Mouse (Mus musculus): ENCODE measurements around the gene Cyba. TPM values are rescaled to one million over a fixed set of nuclear protein-coding genes. Genes with fewer than 3 reads are reported as not detected.

Gene Cyba
- total and polyA plus RNA-seq, 2 experiments: 13.9 to 34.2 TPM

GRCm38 (mm10) chr8:122457171-122457570 is 24.4 kb upstream of the Cyba start:
- Histone ChIP-seq H3K4me1 (ENCODE audit: control insufficient read depth, insufficient read depth, low read length) (peaks cover 9% of the 10 kb centered on the region), H3K9ac (ENCODE audit: low read depth, low read length) (no peak overlapping the region), H3K27me3 (ENCODE audit: control insufficient read depth, insufficient read depth, low read length) (no peaks in the 10 kb centered on the region), H3K4me3 (ENCODE audit: insufficient read depth, low read depth, low read length) (no peak overlapping the region), H3K36me3 (ENCODE audit: control insufficient read depth, insufficient read depth, low read length) (no peaks in the 10 kb centered on the region), H3K79me2 (ENCODE audit: control insufficient read depth, insufficient read depth, low read length) (no peaks in the 10 kb centered on the region), H3K27ac (replicated peaks; ENCODE audit: insufficient read depth, low read depth, low read length) (no peak overlapping the region)
- WGBS: 89% methylated on average over 11 of the region's 11 CpGs
- no peak for DNase-seq (ENCODE audit: extremely low read depth, low read depth, low spot score)
- no peak for TF ChIP-seq CTCF (IDR thresholded peaks at IDR 0.05; ENCODE audit: low read depth, low read length)
- TF ChIP-seq POLR2A (IDR thresholded peaks at IDR 0.05; ENCODE audit: extremely low read depth, insufficient read depth, low read length): no peak

- Histone ChIP-seq H3K4me1 (ENCODE audit: control insufficient read depth, insufficient read depth, low read length) (no peaks in the 10 kb centered on the region), H3K36me3 (ENCODE audit: control insufficient read depth, insufficient read depth, low read length) (no peaks in the 10 kb centered on the region), H3K9ac (ENCODE audit: low read depth, low read length) (no peak overlapping the region), H3K79me2 (ENCODE audit: control insufficient read depth, insufficient read depth, low read length) (no peaks in the 10 kb centered on the region), H3K27me3 (ENCODE audit: control insufficient read depth, insufficient read depth, low read length) (no peaks in the 10 kb centered on the region), H3K4me3 (ENCODE audit: insufficient read depth, low read depth, low read length) (no peak overlapping the region), H3K27ac (replicated peaks; ENCODE audit: insufficient read depth, low read depth, low read length) (no peak overlapping the region)
- 76% methylated on average over 6 of the region's 6 CpGs for WGBS
- TF ChIP-seq POLR2A (IDR thresholded peaks at IDR 0.05; ENCODE audit: extremely low read depth, insufficient read depth, low read length) (no peak), CTCF (IDR thresholded peaks at IDR 0.05; ENCODE audit: low read depth, low read length) (no peak)
- DNase-seq (ENCODE audit: extremely low read depth, low read depth, low spot score): no peak
These were observed 21.7 kb upstream of the Cyba start for GRCm38 (mm10) chr8:122454409-122454808.

DNA sequence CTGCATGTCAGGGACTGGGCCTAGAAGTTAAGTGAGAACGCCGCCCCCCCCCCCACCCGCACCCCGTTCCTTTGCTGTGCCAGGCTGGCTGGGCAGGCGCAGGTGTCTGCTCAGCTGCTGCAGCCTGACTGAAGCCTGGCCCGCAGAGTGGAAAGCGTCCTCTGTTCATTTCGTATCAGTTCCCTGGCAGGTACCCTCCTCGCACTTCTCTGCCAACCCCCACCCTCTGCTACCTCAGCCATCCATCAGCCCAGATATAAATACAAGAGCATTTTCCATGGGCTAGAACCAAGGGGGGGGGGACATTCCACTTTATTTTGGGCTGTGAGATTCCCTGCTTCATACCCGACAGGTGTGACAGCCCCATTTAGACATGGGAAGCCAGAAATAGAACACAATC is 19.4 kb upstream of the Cyba start:
- H3K4me1 ChIP-seq (ENCODE audit: control insufficient read depth, insufficient read depth, low read length): no peaks in the 10 kb centered on the region
- H3K4me3 ChIP-seq (ENCODE audit: insufficient read depth, low read depth, low read length): no peak overlapping the region
- TF ChIP-seq POLR2A (IDR thresholded peaks at IDR 0.05; ENCODE audit: extremely low read depth, insufficient read depth, low read length) (no peak), CTCF (IDR thresholded peaks at IDR 0.05; ENCODE audit: low read depth, low read length) (no peak)
- H3K9ac ChIP-seq (ENCODE audit: low read depth, low read length): no peak overlapping the region
- DNase-seq (ENCODE audit: extremely low read depth, low read depth, low spot score): no peak
- H3K36me3 ChIP-seq (ENCODE audit: control insufficient read depth, insufficient read depth, low read length): no peaks in the 10 kb centered on the region
- no peak overlapping the region for H3K27ac ChIP-seq (replicated peaks; ENCODE audit: insufficient read depth, low read depth, low read length)
- H3K27me3 ChIP-seq (ENCODE audit: control insufficient read depth, insufficient read depth, low read length): no peaks in the 10 kb centered on the region
- 94% methylated on average over 10 of the region's 10 CpGs for WGBS
- H3K79me2 ChIP-seq (ENCODE audit: control insufficient read depth, insufficient read depth, low read length): no peaks in the 10 kb centered on the region

DNA sequence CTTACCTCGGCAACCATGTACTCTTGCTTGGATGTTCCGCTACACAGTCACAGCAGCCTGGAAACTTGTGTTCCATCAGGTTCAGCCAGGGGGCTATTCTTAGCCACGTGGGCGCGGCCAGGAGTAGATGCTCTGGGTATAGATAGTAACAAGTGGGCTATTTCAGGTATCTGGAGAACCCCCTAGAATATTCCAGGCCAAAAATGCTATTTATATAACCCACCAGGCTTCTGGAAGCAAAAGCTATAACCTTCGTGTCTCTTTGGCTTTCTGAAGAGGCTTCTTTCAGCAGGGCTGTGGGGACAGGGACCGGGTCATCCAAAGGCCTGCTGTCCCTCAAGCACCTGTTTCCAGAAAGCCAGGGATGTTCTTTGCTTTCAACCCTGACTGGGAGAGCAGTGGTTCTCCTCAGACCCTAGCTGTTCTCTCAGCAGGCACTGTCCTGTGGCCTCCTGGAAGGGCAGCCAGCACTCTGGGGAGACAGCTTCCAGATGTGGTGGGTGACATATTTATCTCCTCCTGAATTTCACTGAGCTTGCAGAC is 18.5 kb upstream of the Cyba start:
- Histone ChIP-seq H3K27me3 (ENCODE audit: control insufficient read depth, insufficient read depth, low read length) (no peaks in the 10 kb centered on the region), H3K9ac (ENCODE audit: low read depth, low read length) (no peak overlapping the region), H3K79me2 (ENCODE audit: control insufficient read depth, insufficient read depth, low read length) (no peaks in the 10 kb centered on the region), H3K4me3 (ENCODE audit: insufficient read depth, low read depth, low read length) (no peak overlapping the region), H3K27ac (replicated peaks; ENCODE audit: insufficient read depth, low read depth, low read length) (no peak overlapping the region), H3K36me3 (ENCODE audit: control insufficient read depth, insufficient read depth, low read length) (no peaks in the 10 kb centered on the region), H3K4me1 (ENCODE audit: control insufficient read depth, insufficient read depth, low read length) (no peaks in the 10 kb centered on the region)
- TF ChIP-seq CTCF (IDR thresholded peaks at IDR 0.05; ENCODE audit: low read depth, low read length): no peak
- no peak for TF ChIP-seq POLR2A (IDR thresholded peaks at IDR 0.05; ENCODE audit: extremely low read depth, insufficient read depth, low read length)
- WGBS: 81% methylated on average over 7 of the region's 7 CpGs
- DNase-seq (ENCODE audit: extremely low read depth, low read depth, low spot score): no peak

DNA sequence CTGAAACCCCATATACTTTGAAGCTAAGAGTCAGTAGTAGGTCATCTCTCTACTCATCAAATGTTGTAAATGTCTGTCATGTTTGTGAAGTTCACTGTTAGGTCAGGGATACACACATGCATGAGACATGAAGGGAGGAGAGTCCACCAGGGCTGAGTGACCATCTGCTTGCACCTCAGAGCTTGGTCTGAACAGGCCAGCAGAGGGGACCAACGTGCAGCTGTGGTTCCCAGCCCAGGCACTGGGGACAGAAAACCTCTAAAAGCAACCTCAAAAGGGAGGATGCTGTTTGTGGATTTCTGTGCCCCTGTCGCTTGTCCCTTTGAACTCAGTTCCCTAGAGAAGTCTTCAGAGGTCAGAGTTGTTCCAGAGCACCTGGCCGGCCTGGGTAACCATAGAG is 12.5 kb upstream of the Cyba start:
- Histone ChIP-seq H3K27ac (replicated peaks; ENCODE audit: insufficient read depth, low read depth, low read length) (no peak overlapping the region), H3K27me3 (ENCODE audit: control insufficient read depth, insufficient read depth, low read length) (no peaks in the 10 kb centered on the region), H3K4me3 (ENCODE audit: insufficient read depth, low read depth, low read length) (no peak overlapping the region), H3K4me1 (ENCODE audit: control insufficient read depth, insufficient read depth, low read length) (peaks cover 5% of the 10 kb centered on the region), H3K36me3 (ENCODE audit: control insufficient read depth, insufficient read depth, low read length) (no peaks in the 10 kb centered on the region), H3K9ac (ENCODE audit: low read depth, low read length) (no peak overlapping the region), H3K79me2 (ENCODE audit: control insufficient read depth, insufficient read depth, low read length) (no peaks in the 10 kb centered on the region)
- WGBS: 70% methylated on average over 3 of the region's 3 CpGs
- TF ChIP-seq CTCF (IDR thresholded peaks at IDR 0.05; ENCODE audit: low read depth, low read length) (peak; percentile 24; the same call in 1 of the 2 replicates), POLR2A (IDR thresholded peaks at IDR 0.05; ENCODE audit: extremely low read depth, insufficient read depth, low read length) (no peak)
- no peak for DNase-seq (ENCODE audit: extremely low read depth, low read depth, low spot score)

DNA sequence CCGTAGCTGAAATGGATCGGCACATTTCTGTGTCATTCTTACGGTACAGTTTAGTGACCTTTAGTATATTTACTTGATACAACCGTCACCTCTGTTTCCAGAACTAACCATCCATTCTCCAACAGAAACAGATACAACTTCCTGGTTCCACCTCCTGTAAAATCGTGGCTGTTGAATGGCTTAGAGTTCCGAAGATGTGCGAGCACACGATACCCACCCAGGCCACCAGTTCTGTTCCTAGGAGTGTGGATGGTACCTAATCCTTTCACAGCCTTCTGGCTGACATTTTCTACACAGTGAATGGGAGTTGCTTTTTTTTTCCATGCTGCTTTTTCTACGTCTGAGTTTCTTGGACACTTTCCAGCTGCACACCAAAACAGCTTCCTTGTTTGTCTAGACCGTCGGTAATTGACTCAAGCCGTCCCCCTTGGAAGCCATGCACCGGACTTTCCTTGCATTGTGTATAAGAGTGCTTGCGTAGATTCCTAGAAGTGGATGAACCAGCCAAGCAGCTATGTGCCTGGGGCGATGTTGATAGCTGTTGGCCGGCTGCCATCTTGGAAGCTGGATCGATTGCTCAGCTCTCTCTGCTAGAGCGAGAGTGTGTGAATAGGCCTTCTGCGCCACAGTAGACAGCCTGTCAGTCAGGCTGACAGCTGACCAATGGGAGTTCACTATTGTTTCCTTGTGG is 11.5 kb upstream of the Cyba start:
- Histone ChIP-seq H3K9ac (ENCODE audit: low read depth, low read length) (0 out of 2 replicates have a peak overlapping the region, but pooled peaks have one; percentile 11), H3K36me3 (ENCODE audit: control insufficient read depth, insufficient read depth, low read length) (no peaks in the 10 kb centered on the region), H3K27ac (replicated peaks; ENCODE audit: insufficient read depth, low read depth, low read length) (peak overlapping the region; percentile 75), H3K4me3 (ENCODE audit: insufficient read depth, low read depth, low read length) (peak overlapping the region; percentile 51), H3K4me1 (ENCODE audit: control insufficient read depth, insufficient read depth, low read length) (peaks cover 5% of the 10 kb centered on the region), H3K27me3 (ENCODE audit: control insufficient read depth, insufficient read depth, low read length) (no peaks in the 10 kb centered on the region), H3K79me2 (ENCODE audit: control insufficient read depth, insufficient read depth, low read length) (no peaks in the 10 kb centered on the region)
- no peak for TF ChIP-seq POLR2A (IDR thresholded peaks at IDR 0.05; ENCODE audit: extremely low read depth, insufficient read depth, low read length)
- no peak for TF ChIP-seq CTCF (IDR thresholded peaks at IDR 0.05; ENCODE audit: low read depth, low read length)
- WGBS: under 1% methylated on average over 19 of the region's 19 CpGs
- DNase-seq (ENCODE audit: extremely low read depth, low read depth, low spot score): peak; percentile 90
